Mouse (Mus musculus) neutrophil, adult 5-6 weeks (primary cell): Measurements from ENCODE around the gene Zdhhc16. TPM values are rescaled to one million over a fixed set of nuclear protein-coding genes. Genes with fewer than 3 reads are reported as not detected.
A peak's percentile ranks its signal among the peaks of the same experiment; 100 is the strongest.

Source experiments
- ATAC-seq: fragments of 151-379, 151-347 bp; 2 replicates; pipeline ENCODE4 v1.8.0; 2017; ENCODE audit warnings: mild to moderate bottlenecking, moderate TSS enrichment; ENCODE audit not compliant: insufficient number of reproducible peaks, poor library complexity, low FRiP score, severe bottlenecking; ENCODE audit errors: extremely low read depth
- total RNA-seq: library from RNA; stranded (forward); fragments of 200-1000 nt; gene quantifications from 2 replicates; pipeline ENCODE4 v1.2.3, GENCODE M21; 2017

The Zdhhc16 gene
- total RNA-seq, 1 experiment from 2014 or later: 24.9 TPM

DNA sequence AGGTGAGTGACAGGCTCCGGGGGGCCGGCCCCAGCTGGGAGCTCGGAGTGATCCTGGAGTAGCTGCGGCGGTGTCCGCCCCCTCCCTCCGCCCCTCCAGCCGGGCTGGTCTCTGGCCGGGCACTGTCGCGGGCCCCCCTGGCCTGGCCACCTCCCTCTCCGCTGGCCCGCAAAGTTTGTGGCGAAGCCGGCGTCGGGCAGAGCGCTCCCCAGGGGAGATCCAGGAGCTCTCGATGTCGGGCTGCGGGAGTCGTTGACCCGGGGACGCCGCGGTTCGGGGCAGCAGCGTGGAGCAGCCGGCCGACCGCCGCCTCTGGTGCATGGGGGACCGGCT, 48.3 kb downstream of the Zdhhc16 start, which contains the start of gene Ubtd1:
Gene Ubtd1, plus strand, starts transcription at position 169 of the 333 bp plus-strand sequence.
- no peak for ATAC-seq

- no peak for ATAC-seq
These were observed 48.9 kb downstream of the Zdhhc16 start for GRCm38 (mm10) chr19:41981931-41982790.

- ATAC-seq: no peak
These were observed 49.5 kb downstream of the Zdhhc16 start for GRCm38 (mm10) chr19:41982791-41983150.

- ATAC-seq: no peak
These were observed 52.7 kb downstream of the Zdhhc16 start for GRCm38 (mm10) chr19:41985994-41986393.

- ATAC-seq: no peak
These were observed 53.9 kb downstream of the Zdhhc16 start for GRCm38 (mm10) chr19:41987206-41987605.

GRCm38 (mm10) chr19:41989810-41990209, 56.5 kb downstream of the Zdhhc16 start:
- peak; percentile 31; the same call in 1 of the 2 replicates for ATAC-seq

DNA sequence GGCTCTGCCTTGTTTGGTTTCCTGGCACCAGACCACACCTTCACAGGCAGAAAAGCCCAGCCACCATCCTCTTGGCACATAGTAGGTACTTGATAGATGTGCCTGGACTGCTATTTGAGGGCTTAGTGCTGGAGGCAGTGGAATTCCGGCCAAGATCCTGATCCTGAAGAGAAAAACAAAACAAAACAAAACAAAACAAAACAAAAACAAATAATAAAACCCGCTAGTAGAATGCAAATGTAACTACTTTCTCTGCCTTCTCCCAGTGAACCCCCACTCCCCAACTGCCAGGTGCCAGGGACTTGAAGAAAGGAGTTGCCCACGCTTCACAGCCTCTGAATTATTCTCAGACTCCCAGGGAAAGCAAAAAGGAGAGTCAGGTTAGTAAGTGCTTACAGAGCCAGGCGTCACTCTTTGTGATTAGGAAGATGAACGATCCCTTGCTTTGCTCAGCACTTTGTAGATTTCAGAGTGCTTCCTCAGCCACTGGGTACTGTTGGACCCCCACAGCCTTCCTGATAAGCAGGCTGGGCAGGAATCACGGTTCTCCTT, 58.7 kb downstream of the Zdhhc16 start:
- no peak for ATAC-seq

- no peak for ATAC-seq
These were observed 59.7 kb downstream of the Zdhhc16 start for GRCm38 (mm10) chr19:41992971-41993370.

DNA sequence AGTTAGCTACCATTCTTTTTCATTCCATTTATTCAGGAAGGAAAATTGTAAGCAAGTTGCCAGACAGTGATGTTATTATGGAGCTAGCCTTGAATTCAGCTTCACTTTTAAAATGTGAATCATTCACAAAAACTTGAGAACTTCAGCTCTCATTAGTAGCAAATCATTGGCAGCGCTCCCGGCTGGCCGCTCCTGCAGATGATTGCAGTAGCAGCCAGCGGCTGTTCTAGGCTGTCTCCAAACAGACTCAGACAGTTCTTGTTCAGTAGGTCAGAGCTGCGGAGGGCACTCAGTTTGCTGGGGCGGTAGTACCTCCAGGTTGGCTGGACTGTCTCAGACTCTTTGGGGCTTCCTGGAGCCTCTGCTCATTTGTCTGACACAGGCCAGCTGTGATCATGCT, 60.2 kb downstream of the Zdhhc16 start:
- ATAC-seq: no peak

Other genes with a start within 250 kb of the Zdhhc16 start
- 0.37 TPM in 1 of 2 replicates, not detected in the other for gene Slit1, start 189.8 kb upstream of the Zdhhc16 start, total RNA-seq
- gene Arhgap19, start 131.4 kb upstream of the Zdhhc16 start, total RNA-seq: 2.7 and 3.2 TPM in 2 replicates
- gene Frat1, start 103.5 kb upstream of the Zdhhc16 start, total RNA-seq: 26.8 and 31.1 TPM in 2 replicates
- 22.0 and 22.6 TPM in 2 replicates for gene Frat2, start 85.3 kb upstream of the Zdhhc16 start, total RNA-seq
- gene Rrp12, start 37.3 kb upstream of the Zdhhc16 start, total RNA-seq: 6.6 and 7.4 TPM in 2 replicates
- gene Pgam1, start 21.6 kb upstream of the Zdhhc16 start, total RNA-seq: 96.7 and 104 TPM in 2 replicates
- 22.2 and 27.3 TPM in 2 replicates for gene Exosc1, start 57 bp upstream of the Zdhhc16 start, total RNA-seq
- gene Mms19, start 47.7 kb downstream of the Zdhhc16 start, total RNA-seq: 29.8 and 45.2 TPM in 2 replicates
- 8.6 and 11.9 TPM in 2 replicates for gene Ubtd1, start 48.3 kb downstream of the Zdhhc16 start, total RNA-seq
- gene Ankrd2, start 102.5 kb downstream of the Zdhhc16 start, total RNA-seq: not detected in 2 replicates
- gene Hoga1, start 112.1 kb downstream of the Zdhhc16 start, total RNA-seq: not detected in 2 replicates
- gene 4933411K16Rik, start 118.8 kb downstream of the Zdhhc16 start, total RNA-seq: not detected in 2 replicates
- gene Morn4, start 152.9 kb downstream of the Zdhhc16 start, total RNA-seq: not detected in 2 replicates
- 13.3 and 13.4 TPM in 2 replicates for gene Pi4k2a, start 157.0 kb downstream of the Zdhhc16 start, total RNA-seq
- gene Avpi1, start 195.6 kb downstream of the Zdhhc16 start, total RNA-seq: 0.35 and 3.2 TPM in 2 replicates
- 1.3 and 2.0 TPM in 2 replicates for gene Marveld1, start 213.9 kb downstream of the Zdhhc16 start, total RNA-seq
- 103 and 104 TPM in 2 replicates for gene Zfyve27, start 230.5 kb downstream of the Zdhhc16 start, total RNA-seq